In genomic region chr3:94341959-94342422, GRCm38 (mm10) we compare ENCODE assay signal across 12 mouse cellular contexts. TPM values are rescaled to one million over a fixed set of nuclear protein-coding genes. Genes with fewer than 3 reads are reported as not detected.
A peak's percentile ranks its signal among the peaks of the same experiment; 100 is the strongest.
DNase-seq lines count a peak whose midpoint lies in the region; ATAC-seq and TF ChIP-seq lines count a peak whose summit lies in the region.
"Had no signal": no experiment of that assay in that cellular context is flagged by ENCODE, and none has a peak within 500 bp of the region (broad histone marks: within the 10 kb centered on the region; RNA-seq: fewer than 3 reads in every experiment).

Gene Them5 (plus strand): TSS chr3:94342099.

- H3K9me3 ChIP-seq in hindbrain, embryonic 16.5 days (ENCODE audit: control insufficient read depth, low read length), result no peaks in the 10 kb centered on the region
- H3K9me3 ChIP-seq in hindbrain, embryonic 10.5 days, result no peaks in the 10 kb centered on the region
- no peaks in the 10 kb centered on the region for H3K9me3 ChIP-seq in embryonic facial prominence, embryonic 14.5 days (ENCODE audit: control insufficient read depth, low read length)
- H3K9me3 ChIP-seq: intestine, embryonic 15.5 days had no signal

- POLR2A ChIA-PET in Patski (lab: Charles Lee), result no interaction called here

- CTCF ChIA-PET in Patski (lab: Charles Lee), result interaction anchor here (1.0 to 1.2 kb wide), 2 partner anchors 8 to 14 kb away, joined by 3 to 4 read pairs; no protein-coding TSS in a partner anchor

- 35% methylated on average over 3 of the region's 3 CpGs for WGBS in hindbrain, embryonic 16.5 days
- WGBS in hindbrain, embryonic 10.5 days, result 70% methylated on average over 3 of the region's 3 CpGs
- WGBS in embryonic facial prominence, embryonic 14.5 days, result 38% methylated on average over 3 of the region's 3 CpGs

- H3K27me3 ChIP-seq in hindbrain, embryonic 16.5 days (replicated peaks; ENCODE audit: control insufficient read depth, insufficient read depth, low read length), result no peaks in the 10 kb centered on the region
- H3K27me3 ChIP-seq in hindbrain, embryonic 10.5 days (ENCODE audit: insufficient read depth, poor library complexity, severe bottlenecking), result no peaks in the 10 kb centered on the region
- peaks cover 33% of the 10 kb centered on the region for H3K27me3 ChIP-seq in Patski
- H3K27me3 ChIP-seq in embryonic facial prominence, embryonic 14.5 days (replicated peaks; ENCODE audit: control insufficient read depth, insufficient read depth, low read length), result no peaks in the 10 kb centered on the region
- H3K27me3 ChIP-seq: intestine, embryonic 15.5 days had no signal

- no peaks in the 10 kb centered on the region for H3K36me3 ChIP-seq in hindbrain, embryonic 16.5 days (ENCODE audit: control insufficient read depth, insufficient read depth, low read length)
- no peaks in the 10 kb centered on the region for H3K36me3 ChIP-seq in hindbrain, embryonic 10.5 days
- H3K36me3 ChIP-seq in embryonic facial prominence, embryonic 14.5 days (ENCODE audit: control insufficient read depth, insufficient read depth, low read length), result no peaks in the 10 kb centered on the region
- H3K36me3 ChIP-seq: intestine, embryonic 15.5 days had no signal

- H3K27ac ChIP-seq in hindbrain, embryonic 16.5 days (ENCODE audit: low read depth, low read length), result no peak within 1 kb of the TSS
- no peak within 1 kb of the TSS for H3K27ac ChIP-seq in hindbrain, embryonic 10.5 days
- H3K27ac ChIP-seq in embryonic facial prominence, embryonic 14.5 days (replicated peaks; ENCODE audit: low read depth, low read length), result no peak within 1 kb of the TSS; the same call in 1 of the 2 replicates
- H3K27ac ChIP-seq: intestine, embryonic 15.5 days; macrophage had no signal

- H3K4me2 ChIP-seq in hindbrain, embryonic 16.5 days (ENCODE audit: low read length), result no peak within 1 kb of the TSS
- H3K4me2 ChIP-seq in embryonic facial prominence, embryonic 14.5 days (ENCODE audit: low read depth, low read length), result no peak within 1 kb of the TSS
- H3K4me2 ChIP-seq: intestine, embryonic 15.5 days had no signal

- no peaks in the 10 kb centered on the region for H3K4me1 ChIP-seq in hindbrain, embryonic 16.5 days (ENCODE audit: control insufficient read depth, insufficient read depth, low read depth, low read length)
- H3K4me1 ChIP-seq in hindbrain, embryonic 10.5 days (replicated peaks), result 0 out of 2 replicates have a peak, but pooled peaks cover 6% of the 10 kb centered on the region
- no peaks in the 10 kb centered on the region for H3K4me1 ChIP-seq in embryonic facial prominence, embryonic 14.5 days (ENCODE audit: control insufficient read depth, insufficient read depth, low read length)
- H3K4me1 ChIP-seq: intestine, embryonic 15.5 days had no signal

- TF ChIP-seq CTCF in Patski (IDR thresholded peaks at IDR 0.05), result no peak

- in situ Hi-C loops in Patski (cut with MboI; ENCODE audit: low pct_unique_long_range_greater_than_20kb), result no loop called here

- peak; percentile 59; the same call in 1 of the 2 replicates for ATAC-seq in hindbrain, embryonic 16.5 days
- no peak for ATAC-seq in Patski
- ATAC-seq in embryonic facial prominence, embryonic 14.5 days (ENCODE audit: low read depth), result no peak
- no peak for ATAC-seq in frontal cortex, adult (ENCODE audit: low TSS enrichment)
- ATAC-seq: intestine, embryonic 15.5 days had no signal

- DNase-seq in hindbrain, embryonic 10.5 days (ENCODE audit: low spot score), result no peak
- peak; percentile 10 for DNase-seq in Patski (ENCODE audit: low read depth, low spot score)
- DNase-seq in embryonic facial prominence, embryonic 14.5 days (ENCODE audit: low spot score), result no peak
- DNase-seq in lung, postnatal 25 days (ENCODE audit: low spot score), result peak; percentile 11
- no peak for DNase-seq in spleen, postnatal 4 days (ENCODE audit: low spot score in 2 of 2)
- DNase-seq: cerebellum, adult 8-10 months; heart, adult 11 months had no signal

- no peak within 1 kb of the TSS for H3K9ac ChIP-seq in hindbrain, embryonic 16.5 days (ENCODE audit: low read depth, low read length)
- no peak within 1 kb of the TSS for H3K9ac ChIP-seq in embryonic facial prominence, embryonic 14.5 days (ENCODE audit: low read depth, low read length)
- H3K9ac ChIP-seq: intestine, embryonic 15.5 days had no signal

- H3K4me3 ChIP-seq in hindbrain, embryonic 16.5 days (ENCODE audit: low read length), result no peak within 1 kb of the TSS
- no peak within 1 kb of the TSS for H3K4me3 ChIP-seq in hindbrain, embryonic 10.5 days
- no peak within 1 kb of the TSS for H3K4me3 ChIP-seq in embryonic facial prominence, embryonic 14.5 days (ENCODE audit: low read depth, low read length)
- H3K4me3 ChIP-seq: intestine, embryonic 15.5 days had no signal

RNA-seq across cellular contexts. Expression of gene Them5, which starts in this region (rescaled TPM):
- polyA plus RNA-seq in hindbrain, embryonic 16.5 days (2015; fragmentation: Nextera tagmentation; extraction: Ambion mirVana), result 0.29 TPM in 1 of 2 replicates, not detected in the other
- polyA plus RNA-seq in hindbrain, embryonic 10.5 days (2016; fragmentation: Nextera tagmentation; extraction: Ambion mirVana), result not detected in 2 replicates
- polyA plus RNA-seq in Patski (2021), result 0.06 TPM
- 20.3 and 26.2 TPM in 2 replicates for polyA plus RNA-seq in embryonic facial prominence, embryonic 14.5 days (2014; fragmentation: Nextera tagmentation; extraction: Ambion mirVana)
- polyA plus RNA-seq: intestine, embryonic 15.5 days; macrophage; small intestine, adult 2 months had no signal

Comparison
In these comparisons a context has a peak if more than half of its experiments do, and no peak if none do; other contexts are left out.
1. RNA of gene Them5 (polyA plus RNA-seq): 20.3 to 26.2 TPM in embryonic facial prominence, embryonic 14.5 days; 0.29 TPM in hindbrain, embryonic 16.5 days, 0.06 TPM in Patski (single experiment) and not detected in hindbrain, embryonic 10.5 days; every median in the first group is over 10 times any median in the second.
2. Peak in ATAC-seq in hindbrain, embryonic 16.5 days; RNA of the gene not detected or under 1 TPM.
3. Peak in DNase-seq in Patski; RNA of the gene not detected or under 1 TPM.